Mouse (Mus musculus) brown adipose tissue, adult 24 weeks (tissue): ENCODE measurements around the gene Cry1. TPM values are rescaled to one million over a fixed set of nuclear protein-coding genes. Genes with fewer than 3 reads are reported as not detected.

Experiments used
- H3K27ac ChIP-seq: fragments of 200-500 bp; replicated peaks from 2 replicates; pipeline ENCODE4 v1.5.1; 2012; ENCODE audit warnings: low read depth, mild to moderate bottlenecking, low read length
- H3K4me1 ChIP-seq: fragments of 200-500 bp; 2 replicates; pipeline ENCODE4 v1.6.1; 2012; ENCODE audit warnings: low read length, mixed read lengths; ENCODE audit not compliant: control insufficient read depth, insufficient read depth, insufficient read length
- H3K4me3 ChIP-seq: fragments of 200-500 bp; 2 replicates; pipeline ENCODE4 v1.5.1; 2012; ENCODE audit warnings: low read depth, mild to moderate bottlenecking, low read length, moderate library complexity; ENCODE audit not compliant: insufficient read depth
- polyA plus RNA-seq: library from polyadenylated mRNA; stranded (reverse); fragments of >200 nt; gene quantifications from 2 replicates; pipeline ENCODE4 v1.2.4, GENCODE M21; 2012; ENCODE audit not compliant: missing spikeins, insufficient read depth, insufficient read length

Cry1 gene
- polyA plus RNA-seq, 1 experiment: 5.5 TPM

DNA sequence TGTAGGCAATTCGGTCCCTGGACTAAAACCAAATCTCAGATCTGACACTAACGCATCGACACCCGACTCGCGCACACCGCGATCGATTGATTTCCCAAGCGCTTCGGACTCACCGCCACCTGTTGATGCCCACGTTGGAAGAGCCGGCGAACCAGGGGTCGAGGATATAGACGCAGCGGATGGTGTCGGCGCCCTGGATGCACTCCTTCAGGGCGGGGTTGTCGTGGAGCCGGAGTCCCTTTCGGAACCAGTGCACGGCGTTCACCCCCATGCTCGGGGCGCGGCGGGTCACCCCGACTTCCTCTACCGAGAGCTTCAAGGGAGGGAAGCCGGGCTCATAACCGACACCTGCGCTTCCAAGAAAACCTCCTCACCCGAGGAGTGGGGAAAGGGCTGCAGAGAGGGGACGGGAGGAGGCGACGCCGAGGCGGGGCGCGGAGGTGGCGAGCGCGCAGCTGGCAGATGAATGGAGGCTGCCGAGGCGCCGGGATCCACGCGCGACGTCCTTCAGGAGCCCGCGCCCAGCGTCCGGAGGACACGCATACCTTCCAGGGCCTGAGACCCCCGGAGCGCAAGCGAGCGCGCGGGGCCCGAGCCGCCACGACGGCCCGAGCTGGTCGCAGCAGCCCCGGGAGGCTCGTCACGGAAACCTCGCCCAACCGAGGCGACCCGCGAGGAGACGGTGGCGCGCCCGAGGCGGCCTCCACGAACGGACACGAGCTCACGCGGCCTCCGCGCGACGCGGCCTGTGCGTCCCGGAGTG lies 482 bp downstream of the Cry1 start:
- peak overlapping the region; percentile 45; the same call in 1 of the 2 replicates for H3K27ac ChIP-seq
- H3K4me1 ChIP-seq: 0 out of 2 replicates have a peak, but pooled peaks cover 2% of the 10 kb centered on the region
- peak overlapping the region; percentile 76 for H3K4me3 ChIP-seq

DNA sequence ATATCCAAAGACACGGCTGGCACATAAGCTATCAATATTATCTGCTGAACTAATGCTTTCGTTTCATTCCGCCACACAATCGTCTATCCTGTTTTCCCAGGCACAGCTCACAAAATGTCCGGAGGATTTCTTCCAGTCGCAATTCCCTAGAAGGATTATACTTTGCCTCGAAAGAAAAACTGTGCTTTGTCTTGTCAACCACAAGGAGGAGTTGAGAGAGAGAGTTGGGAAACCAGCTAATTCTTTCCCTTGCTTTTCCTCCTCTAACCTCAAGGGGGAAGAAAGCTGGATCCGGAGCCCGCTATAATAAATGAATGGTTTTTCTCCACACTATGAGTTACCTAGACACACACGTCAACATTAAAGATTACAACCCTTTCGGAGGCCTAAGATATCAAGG lies 1.2 kb downstream of the Cry1 start:
- H3K4me3 ChIP-seq: peak overlapping the region; percentile 76
- 0 out of 2 replicates have a peak, but pooled peaks cover 2% of the 10 kb centered on the region for H3K4me1 ChIP-seq
- no peak overlapping the region; the same call in 1 of the 2 replicates for H3K27ac ChIP-seq

DNA sequence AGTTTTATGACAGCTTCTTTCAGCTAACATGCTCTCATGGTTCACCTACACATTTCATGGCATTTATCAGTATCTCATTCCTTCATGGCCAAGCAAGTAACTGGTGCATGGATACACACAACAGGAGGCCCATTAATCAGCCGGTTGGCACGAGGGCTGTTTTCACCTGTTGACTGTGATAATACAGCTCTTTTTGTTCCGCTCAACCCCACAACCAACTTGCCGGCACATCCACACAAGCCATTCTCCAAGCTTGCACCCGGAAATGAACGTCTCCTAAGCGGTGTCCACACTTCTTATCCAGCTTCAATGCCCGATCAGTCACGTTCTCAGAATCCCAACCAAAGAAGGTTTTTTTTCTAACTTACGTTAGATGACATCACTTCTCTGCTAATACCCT lies 2.1 kb downstream of the Cry1 start:
- H3K4me1 ChIP-seq: 0 out of 2 replicates have a peak, but pooled peaks cover 2% of the 10 kb centered on the region
- peak overlapping the region; percentile 76; the same call in 1 of the 2 replicates for H3K4me3 ChIP-seq
- H3K27ac ChIP-seq: no peak overlapping the region

DNA sequence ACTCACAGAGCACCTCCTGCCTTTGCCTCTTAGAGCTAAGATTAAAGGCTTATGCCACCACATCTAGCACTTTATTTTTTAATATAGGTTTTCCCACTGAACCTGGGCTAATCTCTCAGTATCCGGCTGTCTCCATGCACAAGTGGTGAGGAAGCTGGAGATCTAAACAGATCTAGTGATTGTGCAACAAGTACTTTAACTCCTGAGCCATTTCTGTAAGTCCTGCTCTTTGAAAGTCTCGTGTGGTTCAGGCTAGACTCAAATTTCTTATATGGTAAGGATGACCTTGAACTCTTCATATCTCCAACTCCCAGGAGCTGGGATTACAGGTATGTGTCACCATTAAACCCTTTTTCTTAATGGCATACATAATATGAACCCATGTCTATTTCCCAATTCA lies 8.2 kb downstream of the Cry1 start:
- no peak overlapping the region for H3K4me3 ChIP-seq
- H3K27ac ChIP-seq: no peak overlapping the region

DNA sequence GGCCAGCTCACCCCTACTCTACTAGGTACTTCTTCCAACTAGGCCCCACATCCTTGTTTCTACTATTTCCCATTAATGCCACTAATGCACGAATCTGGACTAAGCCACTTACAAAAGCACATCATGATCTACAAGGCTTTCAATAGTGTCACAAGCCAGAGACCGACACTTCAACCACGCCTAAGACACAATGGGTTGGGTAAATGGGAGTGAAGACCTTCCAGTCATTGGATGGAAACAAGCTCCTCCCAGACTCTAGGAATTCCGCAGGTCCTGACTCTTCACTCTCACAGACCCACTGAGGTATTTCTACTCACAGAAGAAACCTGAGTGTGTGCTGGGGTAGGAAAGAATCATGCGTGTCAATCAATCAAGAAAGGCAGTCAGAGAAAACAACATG lies 19.6 kb downstream of the Cry1 start:
- Histone ChIP-seq H3K27ac (no peak overlapping the region; the same call in 1 of the 2 replicates), H3K4me1 (peaks cover 9% of the 10 kb centered on the region), H3K4me3 (no peak overlapping the region)

More for the DNA sequence above, 8.2 kb downstream of the Cry1 start:
- H3K4me1 ChIP-seq: peaks cover 2% of the 10 kb centered on the region; the same call in 1 of the 2 replicates

DNA sequence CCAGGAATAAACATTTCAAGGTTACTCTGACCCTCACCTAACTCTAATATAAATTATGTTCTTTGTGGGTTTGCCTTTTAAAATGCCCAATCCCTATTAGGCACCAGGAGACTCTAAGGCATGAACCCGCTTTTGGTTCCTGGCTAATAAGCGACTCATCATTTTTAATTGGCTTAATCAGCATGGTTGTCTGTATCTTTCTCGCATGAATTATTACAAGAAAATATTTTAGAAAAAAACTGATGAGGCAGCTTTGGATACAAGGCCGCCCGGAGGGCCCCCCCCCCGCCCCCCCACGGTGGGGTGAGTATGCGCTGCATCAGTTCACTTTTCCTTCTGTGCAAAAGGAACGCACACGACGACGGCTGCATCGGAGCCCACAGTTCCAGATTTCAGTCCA lies 20.1 kb downstream of the Cry1 start:
- Histone ChIP-seq H3K27ac (no peak overlapping the region), H3K4me1 (peaks cover 9% of the 10 kb centered on the region), H3K4me3 (no peak overlapping the region)

DNA sequence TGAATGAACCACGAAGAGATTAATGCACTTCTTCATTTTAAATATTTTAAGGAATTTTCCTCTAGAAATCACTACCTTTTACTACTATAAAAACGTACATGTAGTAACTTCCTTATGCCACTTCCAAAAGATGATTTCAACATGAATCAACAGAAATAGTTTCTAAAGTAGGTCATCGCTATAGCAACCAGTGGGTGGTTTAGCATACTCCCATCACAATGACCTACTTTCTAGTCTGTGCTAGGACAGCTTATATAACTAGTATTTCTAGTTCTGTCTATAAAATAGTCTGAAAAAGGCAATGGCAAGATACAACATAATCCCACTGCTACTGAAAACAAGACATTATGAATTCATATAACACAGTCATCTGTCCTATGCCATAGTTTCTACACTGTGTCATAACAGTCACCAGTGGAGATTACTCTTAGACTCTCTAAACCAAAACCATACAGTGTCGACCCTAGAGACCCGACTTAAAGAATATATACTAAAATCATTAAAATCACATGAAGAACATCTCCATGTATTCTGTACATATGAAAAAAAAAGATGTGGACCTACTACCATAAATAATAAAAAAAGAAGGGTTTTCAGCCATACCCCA lies 23.0 kb downstream of the Cry1 start:
- Histone ChIP-seq H3K4me3 (no peak overlapping the region), H3K4me1 (peaks cover 9% of the 10 kb centered on the region), H3K27ac (no peak overlapping the region)

DNA sequence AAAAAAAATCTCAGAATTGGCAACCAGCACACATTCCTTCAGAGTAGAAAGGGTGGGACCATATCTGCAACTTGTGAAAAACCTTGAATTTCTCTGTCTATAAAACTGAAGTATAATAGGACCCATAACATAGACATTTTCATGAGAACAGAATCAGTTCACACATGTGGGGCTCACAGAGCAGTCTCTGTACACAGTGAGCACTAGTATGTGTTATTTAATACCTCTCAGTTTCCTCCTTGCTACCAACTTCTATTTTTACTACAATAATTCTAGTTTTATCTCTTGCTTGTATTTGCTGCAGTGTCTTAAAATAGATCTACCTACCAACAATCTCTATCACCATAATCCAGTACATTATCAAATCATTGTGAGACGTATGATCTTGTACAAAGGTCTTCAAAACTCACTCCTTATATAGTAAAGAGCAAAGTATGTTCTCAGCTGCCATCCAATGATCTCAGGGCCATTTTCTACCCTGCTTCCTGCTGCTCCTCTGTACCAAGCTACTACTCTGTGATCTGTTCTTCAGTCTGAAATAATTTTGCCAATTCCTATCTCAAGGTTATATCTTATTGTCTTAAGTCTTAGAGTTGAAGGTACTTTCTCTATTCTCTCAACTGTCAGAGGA lies 24.8 kb downstream of the Cry1 start:
- H3K27ac ChIP-seq: no peak overlapping the region
- no peak overlapping the region for H3K4me3 ChIP-seq

DNA sequence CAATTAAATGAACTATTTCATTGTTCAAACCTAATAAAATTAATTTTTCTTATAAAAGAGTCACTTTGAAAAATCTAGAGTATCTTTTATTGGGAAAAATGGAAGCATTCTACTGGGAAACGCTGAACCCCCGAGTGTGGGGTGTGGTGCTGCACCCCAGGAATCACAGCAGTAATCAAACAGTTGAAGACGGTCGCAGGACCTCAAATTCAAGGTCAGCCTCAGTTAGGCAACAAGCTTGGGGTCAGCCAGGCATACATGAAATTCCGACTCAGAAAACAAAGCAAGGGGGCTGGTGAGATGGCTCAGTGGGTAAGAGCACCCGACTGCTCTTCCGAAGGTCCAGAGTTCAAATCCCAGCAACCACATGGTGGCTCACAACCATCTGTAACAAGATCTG lies 27.4 kb downstream of the Cry1 start:
- Histone ChIP-seq H3K4me3 (no peak overlapping the region), H3K4me1 (no peaks in the 10 kb centered on the region), H3K27ac (no peak overlapping the region)

More for the DNA sequence above, 24.8 kb downstream of the Cry1 start:
- peaks cover 2% of the 10 kb centered on the region for H3K4me1 ChIP-seq

DNA sequence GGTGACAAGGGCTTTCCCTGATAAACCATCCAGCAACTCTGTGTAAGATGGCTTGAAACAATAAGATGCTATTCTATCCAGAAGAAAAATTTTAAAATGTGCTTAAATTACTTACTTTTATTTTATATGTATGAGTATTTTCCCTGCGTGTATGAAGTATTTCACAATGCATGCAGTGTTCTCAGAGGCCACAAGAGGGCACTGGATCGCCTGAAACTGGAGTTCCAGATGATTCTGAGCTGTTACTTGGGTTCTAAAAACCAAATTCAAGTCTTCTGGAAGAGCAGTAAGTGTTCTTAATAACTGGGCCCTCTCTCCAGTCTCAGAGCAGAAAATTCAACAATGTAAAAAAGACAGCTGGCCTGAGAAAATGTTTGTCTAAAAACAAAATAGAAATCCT lies 30.7 kb downstream of the Cry1 start:
- H3K4me3 ChIP-seq: no peak overlapping the region
- no peaks in the 10 kb centered on the region for H3K4me1 ChIP-seq
- no peak overlapping the region for H3K27ac ChIP-seq

DNA sequence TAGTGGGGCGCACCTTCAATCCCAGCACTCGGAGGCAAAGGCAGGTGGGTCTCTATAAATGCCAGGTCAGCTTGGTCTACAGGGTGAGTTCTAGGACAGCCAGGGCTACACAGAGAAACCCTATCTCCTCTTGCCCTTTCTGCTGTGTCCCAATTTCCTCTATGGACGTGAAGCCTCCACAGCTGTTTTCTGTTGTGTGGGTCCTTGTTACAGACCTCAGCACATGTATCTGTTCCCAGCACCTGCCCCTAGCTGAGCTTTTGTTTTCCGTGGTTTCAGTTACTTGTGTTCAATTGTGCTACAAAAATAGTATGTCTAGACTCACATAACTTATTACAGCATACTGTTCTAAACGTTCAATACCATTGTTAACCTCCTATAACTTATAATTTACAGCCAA lies 35.6 kb downstream of the Cry1 start:
- H3K4me3 ChIP-seq: no peak overlapping the region
- H3K27ac ChIP-seq: no peak overlapping the region

DNA sequence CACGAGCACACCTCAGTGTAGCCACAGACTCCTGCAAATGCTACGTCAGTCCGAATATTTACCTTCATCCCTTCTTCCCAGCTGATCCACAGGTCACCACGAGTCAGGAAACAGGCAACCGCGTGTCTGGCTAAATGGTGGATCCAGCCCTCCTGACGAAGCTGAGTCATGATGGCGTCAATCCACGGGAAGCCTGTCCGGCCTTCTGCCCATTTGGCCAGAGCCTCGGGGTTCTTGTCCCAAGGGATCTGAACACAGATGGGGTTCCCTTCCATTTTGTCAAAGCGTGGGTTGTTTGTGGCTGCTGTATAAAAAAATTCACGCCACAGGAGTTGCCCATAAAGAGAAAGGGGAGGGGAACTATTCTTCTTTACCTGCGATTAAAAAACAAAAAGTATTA lies 38.6 kb downstream of the Cry1 start:
- Histone ChIP-seq H3K4me3 (no peak overlapping the region), H3K4me1 (no peaks in the 10 kb centered on the region), H3K27ac (no peak overlapping the region)

More for the DNA sequence above, 35.6 kb downstream of the Cry1 start:
- H3K4me1 ChIP-seq: no peaks in the 10 kb centered on the region

DNA sequence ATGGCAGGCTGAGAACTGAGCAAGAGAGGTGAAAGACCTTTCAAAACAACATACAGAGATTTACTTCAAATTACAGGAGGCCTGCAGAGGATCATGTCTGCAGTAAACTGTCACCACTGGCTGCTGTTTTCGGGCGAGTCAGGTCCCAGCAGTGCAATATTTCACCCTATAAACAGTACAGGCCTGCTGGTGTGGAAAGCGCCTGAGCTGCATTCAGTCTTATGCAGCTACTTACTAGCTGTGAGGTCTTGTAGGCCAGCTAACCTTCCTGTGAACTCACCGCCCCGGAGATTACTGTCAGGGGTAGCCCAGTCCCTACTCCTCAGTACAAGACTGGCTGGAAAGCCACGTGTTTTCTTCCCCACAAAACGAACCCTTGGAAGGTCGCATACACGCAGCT lies 43.4 kb downstream of the Cry1 start:
- no peak overlapping the region for H3K4me3 ChIP-seq
- no peaks in the 10 kb centered on the region for H3K4me1 ChIP-seq
- H3K27ac ChIP-seq: no peak overlapping the region

DNA sequence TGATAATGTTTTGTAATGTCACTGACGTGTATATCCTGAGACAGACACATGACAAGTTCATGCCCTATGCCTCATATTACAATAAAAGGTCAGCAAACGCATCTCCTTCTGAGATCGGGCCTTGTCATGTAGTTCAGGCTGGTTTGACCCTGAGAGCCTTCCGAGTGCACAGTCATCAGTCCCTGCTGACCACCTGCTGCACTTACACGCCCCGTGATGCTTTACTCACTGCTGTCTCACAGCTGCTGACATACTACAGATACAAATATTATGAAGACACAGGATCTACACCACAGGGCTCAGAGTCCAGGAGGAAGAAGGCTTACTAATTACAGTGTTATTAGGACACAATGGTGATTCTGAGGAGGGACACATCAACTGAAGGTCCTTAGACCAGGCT lies 48.3 kb downstream of the Cry1 start:
- H3K27ac ChIP-seq: no peak overlapping the region
- H3K4me3 ChIP-seq: no peak overlapping the region
- no peaks in the 10 kb centered on the region for H3K4me1 ChIP-seq

DNA sequence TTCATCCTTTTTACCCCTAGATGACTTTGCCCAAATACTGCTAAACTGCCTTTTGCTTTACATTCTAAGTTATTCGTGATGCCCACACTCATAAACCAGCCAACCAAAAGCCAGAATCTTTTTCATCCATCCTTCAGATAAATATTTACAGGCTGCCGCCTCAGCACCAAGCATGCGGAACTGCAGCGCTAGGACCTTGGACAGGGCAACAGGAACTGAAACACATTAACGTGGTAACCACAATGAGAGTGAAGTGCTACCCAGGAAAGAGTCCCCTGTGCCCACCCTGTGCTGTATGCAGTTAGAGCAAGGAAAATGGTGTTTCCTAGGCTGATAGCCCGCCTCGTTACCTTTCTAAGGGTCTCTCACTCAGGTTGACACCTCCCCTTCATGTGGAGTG lies 56.4 kb downstream of the Cry1 start:
- Histone ChIP-seq H3K27ac (no peak overlapping the region), H3K4me3 (no peak overlapping the region), H3K4me1 (peaks cover 3% of the 10 kb centered on the region)
